9 mouse cellular contexts compared by ENCODE assay signal in the genomic region with DNA sequence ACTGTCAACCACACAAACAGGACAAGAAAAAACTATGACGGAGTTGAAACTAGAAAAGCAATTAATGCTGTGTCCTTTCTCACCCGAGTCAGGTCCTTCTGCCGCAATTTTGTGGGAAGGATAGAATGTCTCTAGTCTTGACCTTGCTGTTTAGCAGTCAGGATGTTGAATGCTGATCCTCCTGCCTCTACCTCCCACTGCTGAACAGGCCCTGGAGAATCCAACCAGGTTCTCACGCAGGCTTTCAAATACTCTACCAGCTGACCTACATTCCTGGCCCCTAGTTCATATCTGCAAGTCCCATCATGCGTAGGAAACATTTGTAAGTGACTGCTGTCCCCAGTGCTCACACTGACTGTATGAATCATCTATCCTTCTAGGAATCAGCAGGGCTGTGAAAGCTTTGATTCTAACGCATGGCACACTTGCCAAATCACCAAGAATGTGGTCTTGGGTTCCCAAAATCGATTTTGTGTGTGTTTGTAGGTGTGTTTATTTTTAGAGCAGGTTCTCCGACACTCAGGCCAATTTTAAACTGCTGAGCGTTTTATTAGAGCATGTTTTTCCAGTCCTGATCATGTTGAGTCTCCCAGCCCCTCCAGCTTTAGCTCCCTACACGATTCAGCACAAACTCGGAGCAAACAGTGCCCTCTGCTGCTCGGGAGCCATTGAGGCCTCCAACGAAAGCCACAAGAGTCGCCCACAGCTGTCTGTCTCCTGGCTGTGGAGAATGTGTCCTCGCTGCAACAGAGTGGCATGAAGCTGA.
A peak's percentile ranks its signal among the peaks of the same experiment; 100 is the strongest.
DNase-seq lines count a peak whose midpoint lies in the region; ATAC-seq and TF ChIP-seq lines count a peak whose summit lies in the region.
"Had no signal": no experiment of that assay in that cellular context is flagged by ENCODE, and none has a peak within 500 bp of the region (broad histone marks: within the 10 kb centered on the region; RNA-seq: fewer than 3 reads in every experiment).

No protein-coding gene starts in this region.

- H3K27ac ChIP-seq in lung, postnatal 0 days (ENCODE audit: low read length): no peak overlapping the region
- H3K27ac ChIP-seq: embryonic facial prominence, embryonic 15.5 days had no signal

- no peak overlapping the region for H3K4me3 ChIP-seq in lung, postnatal 0 days (ENCODE audit: low read depth, low read length)
- H3K4me3 ChIP-seq: embryonic facial prominence, embryonic 15.5 days had no signal

- no peaks in the 10 kb centered on the region for H3K9me3 ChIP-seq in lung, postnatal 0 days (ENCODE audit: low read length)
- H3K9me3 ChIP-seq: embryonic facial prominence, embryonic 15.5 days had no signal

- H3K4me1 ChIP-seq in lung, postnatal 0 days (ENCODE audit: insufficient read depth, low read depth, low read length): no peaks in the 10 kb centered on the region

- ATAC-seq in lung, postnatal 0 days: peak; percentile 49; the same call in 1 of the 2 replicates
- ATAC-seq in activated CD4-positive, CD25-positive, alpha-beta regulatory T cell, adult 4 months: no peak

- WGBS in lung, postnatal 0 days: 40% methylated on average over 15 of the region's 15 CpGs

- no peaks in the 10 kb centered on the region for H3K27me3 ChIP-seq in lung, postnatal 0 days (replicated peaks; ENCODE audit: insufficient read depth, low read length)
- H3K27me3 ChIP-seq: embryonic facial prominence, embryonic 15.5 days had no signal

- no peak for TF ChIP-seq EP300 in lung, postnatal 0 days (IDR thresholded peaks at IDR 0.05)

- no peaks in the 10 kb centered on the region for H3K36me3 ChIP-seq in lung, postnatal 0 days (ENCODE audit: insufficient read depth, low read length)
- H3K36me3 ChIP-seq: embryonic facial prominence, embryonic 15.5 days had no signal

- H3K4me2 ChIP-seq in lung, postnatal 0 days (replicated peaks; ENCODE audit: low read depth, low read length): no peak overlapping the region
- H3K4me2 ChIP-seq: embryonic facial prominence, embryonic 15.5 days had no signal

- peak; percentile 54 for DNase-seq in 3T3-L1 (ENCODE audit: low read depth, low spot score)
- DNase-seq in MN1 (ENCODE audit: low spot score): peak; percentile 79
- DNase-seq in cerebellum, postnatal 36 days: peak; percentile 51 to 54
- peak; percentile 49 for DNase-seq in gastrocnemius, postnatal 10 days
- DNase-seq in layer of hippocampus, adult 11-12 months (ENCODE audit: low spot score): peak; percentile 67
- peak; percentile 52 for DNase-seq in lung, postnatal 0 days (ENCODE audit: low spot score)
- peak; percentile 42 for DNase-seq in right cerebral cortex, postnatal 25 days

- H3K9ac ChIP-seq in lung, postnatal 0 days (replicated peaks; ENCODE audit: low read depth): no peak overlapping the region
- H3K9ac ChIP-seq: embryonic facial prominence, embryonic 15.5 days had no signal

- peak; percentile 69 for TF ChIP-seq CTCF in lung, postnatal 0 days (IDR thresholded peaks at IDR 0.05)
